Mouse (Mus musculus) embryonic stem cell, embryonic (primary cell): ENCODE results near the gene Gm10096.
"Not testable (repeated sequence)": the region's sequence is repeated elsewhere in the genome, so short reads cannot be mapped to it uniquely, and the experiment has no call there.

ENCODE experiments used
- CTCF ChIA-PET, 4 experiments: fragments of 300-600 bp in 2 of 4; fragments of 350-600 bp in 2 of 4; sonication (Branson Sonifier 250); formaldehyde crosslinking; loops; one replicate each; lab custom pipeline; 2022; ENCODE audit warnings: inconsistent platforms in 2 of 4; lab: Charles Lee
- POLR2A ChIA-PET, 4 experiments: fragments of 300-600 bp in 2 of 4; fragments of 350-600 bp in 2 of 4; sonication (Branson Sonifier 250); formaldehyde crosslinking; loops; one replicate each; lab custom pipeline; 2022; ENCODE audit warnings: antibody characterized with exemption in 4 of 4, inconsistent platforms in 1 of 4; lab: Charles Lee

Gene Gm10096

DNA sequence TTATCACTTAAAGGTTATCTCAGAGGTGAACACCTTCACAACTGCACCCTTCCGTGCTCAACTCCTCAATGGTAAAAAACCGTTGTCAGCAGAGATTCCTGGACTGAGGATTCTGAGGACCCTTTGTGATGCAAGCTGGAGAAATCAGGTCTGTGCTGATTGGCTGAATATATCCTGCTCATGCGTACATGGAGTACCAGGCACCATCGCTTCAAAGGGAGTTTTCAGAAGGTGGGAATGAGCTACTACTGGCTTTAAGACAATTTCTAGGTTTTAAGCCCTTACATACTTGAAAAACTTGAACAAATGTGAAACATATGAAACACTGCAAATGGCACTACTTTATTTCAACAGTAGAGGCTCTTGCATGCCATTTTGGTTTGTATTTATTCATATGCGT, at the start of gene Gm10096:
TSS of gene Gm10096 (minus strand) at position 101 of the 400 bp plus-strand sequence.
- CTCF ChIA-PET, POLR2A ChIA-PET: not testable (repeated sequence)
